Mouse (Mus musculus) forebrain, embryonic 14.5 days (tissue): ENCODE data around the gene Tex26. TPM values are rescaled to one million over a fixed set of nuclear protein-coding genes. Genes with fewer than 3 reads are reported as not detected.

Experiments used
- ATAC-seq: fragments of 200-750 bp; cut with Nextera tagmentation; 2 replicates; pipeline ENCODE4 v1.8.0; 2017; ENCODE audit warnings: mild to moderate bottlenecking, moderate library complexity
- DNase-seq: peaks from one replicate; pipeline ENCODE4 v3.0.0-alpha.2; 2015; ENCODE audit warnings: low spot score
- H3K27ac ChIP-seq: fragments of 300-500 bp; sonication (generic); 2 replicates; pipeline ENCODE4 v1.5.1; 2014; ENCODE audit warnings: low read depth, mild to moderate bottlenecking, control low read depth, low read length, moderate library complexity
- H3K27me3 ChIP-seq: fragments of 300-500 bp; sonication (generic); replicated peaks from 2 replicates; pipeline ENCODE4 v1.6.1; 2014; ENCODE audit warnings: low read length, control low read depth, mixed read lengths; ENCODE audit not compliant: control insufficient read depth, insufficient read depth
- H3K36me3 ChIP-seq: fragments of 300-500 bp; sonication (generic); 2 replicates; pipeline ENCODE4 v1.6.1; 2014; ENCODE audit warnings: low read length, control low read depth; ENCODE audit not compliant: control insufficient read depth, insufficient read depth
- H3K4me1 ChIP-seq: fragments of 300-500 bp; sonication (generic); 2 replicates; pipeline ENCODE4 v1.6.1; 2014; ENCODE audit warnings: antibody characterized with exemption, low read length, control low read depth; ENCODE audit not compliant: control insufficient read depth, insufficient read depth
- H3K4me2 ChIP-seq: fragments of 300-500 bp; sonication (generic); 2 replicates; pipeline ENCODE4 v1.6.1; 2014; ENCODE audit warnings: mild to moderate bottlenecking, control low read depth, low read length
- H3K4me3 ChIP-seq: fragments of 300-500 bp; sonication (generic); 2 replicates; pipeline ENCODE4 v1.5.1; 2014; ENCODE audit warnings: low read depth, low read length, control low read depth
- H3K9ac ChIP-seq: fragments of 300-500 bp; sonication (generic); 2 replicates; pipeline ENCODE4 v1.6.1; 2014; ENCODE audit warnings: mild to moderate bottlenecking, low read length, control low read depth, moderate library complexity
- H3K9me3 ChIP-seq: fragments of 300-500 bp; sonication (generic); replicated peaks from 2 replicates; pipeline ENCODE4 v1.6.1; 2016; ENCODE audit warnings: low read length, control low read depth, mixed read lengths; ENCODE audit not compliant: control insufficient read depth
- WGBS: fragments of 180-500 bp; shearing (Covaris S2); extraction: QIAGEN DNeasy Blood & Tissue Kit; methylation state at CpG from one replicate; pipeline ENCODE4 v1.1.7; 2014; 5-methylcytosine and 5-hydroxymethylcytosine counted together
- polyA plus RNA-seq: library from polyadenylated mRNA; unstranded; fragments of >200 nt; fragmentation: Nextera tagmentation; extraction: Ambion mirVana; gene quantifications from 2 replicates; pipeline ENCODE4 v1.2.1, GENCODE M21; 2014

Tex26 gene
- polyA plus RNA-seq, 1 experiment from 2014 or later = 1.6 TPM

DNA sequence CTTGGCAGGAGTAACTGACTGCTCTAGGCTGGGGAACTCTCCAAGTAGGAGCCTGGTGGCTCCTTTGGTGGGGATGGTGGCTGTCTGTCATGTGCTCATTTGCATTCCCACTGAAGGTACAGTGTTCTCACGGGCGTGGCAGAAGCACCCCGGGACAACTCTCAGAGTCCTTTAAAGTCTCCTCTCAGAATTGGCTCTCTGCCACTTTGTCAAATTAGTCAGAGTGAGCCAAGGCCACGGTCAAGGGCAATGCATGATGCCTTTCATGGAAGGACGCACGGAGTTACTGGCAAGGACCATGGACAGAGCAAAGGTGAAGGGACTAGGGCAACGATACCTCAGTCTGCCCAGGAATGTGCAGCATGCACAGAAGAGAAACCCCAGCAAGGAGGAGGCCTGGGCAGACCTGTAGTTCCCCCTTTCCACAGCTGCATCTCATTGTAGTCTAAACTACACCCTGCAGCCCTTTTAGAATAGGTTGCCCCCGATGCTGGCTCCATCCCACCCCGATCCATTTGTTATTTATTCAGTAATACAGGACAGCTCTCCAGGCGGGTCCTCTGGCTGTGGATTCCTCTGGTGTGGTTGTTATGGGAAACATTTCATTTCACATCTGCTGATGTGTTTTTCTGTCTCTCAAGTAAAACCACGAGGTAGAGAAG is 49.0 kb downstream of the Tex26 start:
- no peaks in the 10 kb centered on the region for H3K9me3 ChIP-seq
- WGBS = 9% methylated on average over 11 of the region's 11 CpGs
- peak overlapping the region; percentile 52 for H3K4me2 ChIP-seq
- peak overlapping the region; percentile 97 for H3K27ac ChIP-seq
- H3K36me3 ChIP-seq = no peaks in the 10 kb centered on the region
- DNase-seq (peak; percentile 72), ATAC-seq (peak; percentile 76)
- H3K4me1 ChIP-seq = peaks cover 32% of the 10 kb centered on the region
- no peak overlapping the region for H3K4me3 ChIP-seq
- H3K27me3 ChIP-seq = no peaks in the 10 kb centered on the region
- H3K9ac ChIP-seq = peak overlapping the region; percentile 47

DNA sequence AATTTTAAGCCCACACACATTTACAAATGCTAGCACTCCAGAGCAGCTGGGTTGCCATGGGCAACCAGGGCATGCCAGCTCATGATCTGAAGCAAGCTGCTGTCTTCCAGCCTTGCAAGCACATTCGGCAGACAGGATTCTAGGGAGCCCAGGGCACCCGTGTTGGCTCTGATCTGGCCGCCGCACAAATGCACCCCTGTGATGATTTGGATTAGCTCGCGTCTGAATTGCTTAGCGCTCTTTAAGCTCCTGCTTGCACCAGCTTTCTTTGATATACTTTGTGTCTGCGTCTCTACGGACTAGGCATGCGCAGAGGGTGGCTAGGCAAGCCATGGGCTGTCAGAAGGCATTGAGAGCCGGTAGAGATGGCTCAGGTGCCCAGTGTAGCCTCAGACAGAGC is 49.7 kb downstream of the Tex26 start:
- H3K27me3 ChIP-seq = no peaks in the 10 kb centered on the region
- H3K36me3 ChIP-seq = no peaks in the 10 kb centered on the region
- peak overlapping the region; percentile 97 for H3K27ac ChIP-seq
- peak overlapping the region; percentile 22 for H3K4me3 ChIP-seq
- WGBS = 6% methylated on average over 11 of the region's 11 CpGs
- peaks cover 32% of the 10 kb centered on the region for H3K4me1 ChIP-seq
- peak overlapping the region; percentile 47 for H3K9ac ChIP-seq
- no peaks in the 10 kb centered on the region for H3K9me3 ChIP-seq
- DNase-seq (peak; percentile 97), ATAC-seq (peak; percentile 95)
- H3K4me2 ChIP-seq = peak overlapping the region; percentile 52

DNA sequence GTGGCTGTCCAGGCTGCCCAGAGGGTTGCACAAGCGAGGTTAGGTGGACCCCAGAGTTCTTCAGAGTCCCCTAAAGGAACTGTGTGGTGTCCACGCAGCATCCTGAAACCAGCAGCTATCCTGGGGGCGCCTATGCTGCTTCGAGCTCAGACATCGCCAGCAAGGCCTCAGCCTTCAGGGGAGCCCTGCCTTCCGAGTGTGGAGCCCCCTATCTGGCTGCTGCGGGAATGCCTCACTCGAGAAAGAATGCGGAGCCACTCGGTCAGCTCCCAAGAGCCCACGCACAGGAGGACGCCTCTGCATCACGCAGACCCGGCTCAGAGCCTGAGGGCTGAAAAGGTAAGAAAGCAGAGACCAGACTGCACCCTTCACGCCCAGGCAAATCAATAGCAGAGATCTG is 50.8 kb downstream of the Tex26 start:
- H3K9me3 ChIP-seq = no peaks in the 10 kb centered on the region
- DNase-seq (no peak), ATAC-seq (no peak)
- 70% methylated on average over 15 of the region's 15 CpGs for WGBS
- H3K27ac ChIP-seq = peak overlapping the region; percentile 97
- no peak overlapping the region for H3K4me3 ChIP-seq
- no peaks in the 10 kb centered on the region for H3K27me3 ChIP-seq
- H3K4me1 ChIP-seq = peaks cover 28% of the 10 kb centered on the region
- no peaks in the 10 kb centered on the region for H3K36me3 ChIP-seq
- peak overlapping the region; percentile 25; the same call in 1 of the 2 replicates for H3K9ac ChIP-seq
- no peak overlapping the region for H3K4me2 ChIP-seq

DNA sequence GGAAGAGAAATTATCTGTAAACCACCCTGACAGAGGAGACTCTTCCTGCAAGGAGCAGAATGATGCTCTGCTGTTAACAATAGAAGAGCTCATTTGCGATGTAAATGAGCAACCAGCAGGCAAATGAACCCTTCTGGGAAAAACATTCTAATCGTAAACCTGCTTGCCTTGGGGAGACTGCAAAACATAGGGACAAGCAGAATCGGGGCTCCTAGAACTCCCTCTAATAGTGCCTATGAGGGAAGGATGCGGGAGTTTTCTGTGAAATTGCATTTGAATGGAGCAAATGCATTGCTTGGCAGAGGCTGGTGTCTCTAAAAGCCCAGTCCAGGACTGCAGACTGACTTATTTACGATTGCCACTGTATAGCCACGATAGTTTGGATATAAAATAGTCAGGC is 56.2 kb downstream of the Tex26 start:
- H3K4me3 ChIP-seq = no peak overlapping the region
- WGBS = 11% methylated on average over 6 of the region's 6 CpGs
- H3K4me2 ChIP-seq = no peak overlapping the region
- H3K27ac ChIP-seq = peak overlapping the region; percentile 91
- H3K4me1 ChIP-seq = peaks cover 23% of the 10 kb centered on the region
- no peaks in the 10 kb centered on the region for H3K9me3 ChIP-seq
- peak; percentile 82 for DNase-seq
- H3K27me3 ChIP-seq = no peaks in the 10 kb centered on the region
- no peaks in the 10 kb centered on the region for H3K36me3 ChIP-seq
- H3K9ac ChIP-seq = peak overlapping the region; percentile 45
- peak; percentile 53 for ATAC-seq

DNA sequence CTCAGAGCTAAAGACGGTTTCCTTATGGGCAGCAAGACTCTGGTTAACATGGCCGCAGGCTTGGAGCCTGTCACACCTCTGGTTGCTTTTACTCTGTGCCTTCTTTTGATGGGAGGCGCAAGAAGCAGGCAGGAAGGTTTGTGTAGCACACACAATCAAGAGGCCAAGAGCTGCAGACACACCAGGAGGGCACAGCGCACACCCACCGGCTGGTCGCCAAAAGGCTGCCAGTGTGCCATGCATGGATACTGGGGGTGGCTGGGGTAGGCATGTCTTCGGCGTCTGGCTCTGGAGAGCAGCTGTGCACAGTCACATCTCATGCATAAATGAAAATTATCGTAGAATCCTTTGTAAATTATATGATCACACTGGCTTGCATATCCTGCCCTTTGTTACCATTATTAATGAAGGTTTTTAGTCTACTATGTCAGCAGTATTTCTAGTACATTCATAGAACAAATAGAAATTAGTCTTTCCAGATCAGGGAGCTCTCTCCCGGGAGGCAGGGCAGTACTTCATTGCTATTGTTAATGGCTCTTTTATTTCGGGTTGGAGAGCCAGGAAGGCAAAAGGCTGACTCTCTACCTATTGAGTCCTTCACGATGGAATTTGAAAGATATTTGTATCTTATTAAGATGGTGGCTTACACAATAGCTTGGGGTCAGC is 57.1 kb downstream of the Tex26 start:
- no peak overlapping the region for H3K4me3 ChIP-seq
- no peak overlapping the region for H3K4me2 ChIP-seq
- peaks cover 22% of the 10 kb centered on the region for H3K4me1 ChIP-seq
- peak overlapping the region; percentile 91 for H3K27ac ChIP-seq
- DNase-seq (peak; percentile 53), ATAC-seq (peak; percentile 81)
- H3K36me3 ChIP-seq = no peaks in the 10 kb centered on the region
- no peaks in the 10 kb centered on the region for H3K9me3 ChIP-seq
- peak overlapping the region; percentile 45; the same call in 1 of the 2 replicates for H3K9ac ChIP-seq
- WGBS = 20% methylated on average over 12 of the region's 12 CpGs
- no peaks in the 10 kb centered on the region for H3K27me3 ChIP-seq

DNA sequence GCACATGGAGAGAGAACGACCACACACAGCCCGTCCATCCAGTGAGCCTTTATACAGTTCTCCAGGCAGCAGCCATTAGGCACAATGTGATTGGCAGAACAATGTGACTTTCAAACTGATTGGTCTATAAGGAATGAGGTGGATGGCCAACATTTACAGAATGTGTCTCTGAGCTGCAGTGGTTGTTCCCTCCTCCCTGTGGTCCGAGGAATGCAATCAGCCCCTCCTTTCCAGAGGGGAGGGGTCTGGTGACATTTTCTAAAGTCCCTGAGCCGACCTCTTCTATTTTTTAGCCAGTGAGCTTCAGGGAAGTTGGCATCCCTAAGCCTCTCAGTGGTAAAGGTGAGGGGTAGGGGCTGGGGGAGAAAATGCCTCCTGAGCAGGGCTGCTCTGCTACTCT is 60.5 kb downstream of the Tex26 start:
- H3K9me3 ChIP-seq = no peaks in the 10 kb centered on the region
- H3K27me3 ChIP-seq = no peaks in the 10 kb centered on the region
- H3K9ac ChIP-seq = no peak overlapping the region
- no peak overlapping the region for H3K4me2 ChIP-seq
- no peak overlapping the region for H3K27ac ChIP-seq
- 46% methylated on average over 4 of the region's 4 CpGs for WGBS
- no peak for ATAC-seq
- peaks cover 24% of the 10 kb centered on the region for H3K4me1 ChIP-seq
- no peak for DNase-seq
- no peaks in the 10 kb centered on the region for H3K36me3 ChIP-seq
- H3K4me3 ChIP-seq = no peak overlapping the region

DNA sequence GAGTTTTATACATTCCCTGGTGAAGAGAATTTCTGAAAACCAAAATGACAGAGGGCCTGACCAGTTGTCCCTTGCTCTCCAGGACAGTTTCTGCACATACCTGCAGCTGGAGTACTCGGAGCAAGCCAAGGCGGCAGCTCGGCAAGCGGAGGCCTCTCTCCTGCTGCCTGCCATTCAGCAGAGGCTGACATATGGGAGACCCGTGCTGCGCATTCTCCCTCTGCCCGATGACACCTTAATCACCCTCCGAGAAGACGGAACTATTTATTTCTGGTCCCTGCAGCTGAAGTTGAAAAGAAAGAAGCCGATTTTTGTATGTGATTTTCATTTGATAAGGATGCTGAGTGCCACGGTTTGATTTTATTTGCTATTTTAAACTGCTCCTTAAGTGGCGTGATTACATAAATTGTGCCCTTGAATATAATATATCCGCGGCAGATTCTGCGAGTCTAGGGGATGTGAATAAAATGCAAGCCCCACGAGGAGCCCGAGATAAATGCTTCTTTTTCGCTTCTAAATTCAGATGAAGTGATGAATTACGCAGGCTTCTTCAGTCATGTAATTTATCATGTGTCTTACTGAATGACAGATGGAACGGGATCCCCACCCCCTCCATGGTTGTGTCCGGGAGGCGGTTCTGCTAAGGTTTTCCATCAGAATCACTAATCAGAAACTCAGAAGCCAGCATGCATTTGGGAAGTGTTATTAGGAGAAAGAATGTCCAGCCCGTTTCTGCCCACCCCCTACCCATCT is 64.1 kb downstream of the Tex26 start:
- Histone ChIP-seq H3K4me1 (peaks cover 2% of the 10 kb centered on the region), H3K27ac (peak overlapping the region; percentile 84), H3K4me2 (peak overlapping the region; percentile 23), H3K36me3 (no peaks in the 10 kb centered on the region), H3K27me3 (no peaks in the 10 kb centered on the region), H3K9ac (peak overlapping the region; percentile 43; the same call in 1 of the 2 replicates), H3K9me3 (0 out of 2 replicates have a peak, but pooled peaks cover 3% of the 10 kb centered on the region), H3K4me3 (no peak overlapping the region)
- WGBS = 61% methylated on average over 23 of the region's 23 CpGs
- ATAC-seq (peak; percentile 74), DNase-seq (peak; percentile 74)

DNA sequence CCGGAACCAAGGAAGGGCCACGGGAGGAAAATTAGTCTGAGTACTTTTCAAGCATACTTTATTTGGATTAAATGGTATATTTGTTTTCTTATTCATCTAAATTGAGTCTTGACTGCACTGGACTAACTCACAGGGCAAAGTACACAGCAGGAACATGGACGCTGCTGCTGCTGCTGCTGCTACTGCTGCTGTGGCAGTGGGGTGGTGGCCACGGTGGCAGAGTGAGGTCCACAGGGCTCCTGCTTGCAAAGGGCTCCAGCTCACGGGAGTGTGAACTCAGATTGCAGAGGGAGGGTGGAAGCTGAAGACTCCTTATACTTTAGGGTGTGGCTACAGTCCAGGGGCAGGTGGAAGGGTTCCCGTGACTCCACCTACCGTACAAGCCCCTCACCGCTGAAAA is 65.5 kb downstream of the Tex26 start:
- no peak overlapping the region for H3K27ac ChIP-seq
- no peak overlapping the region for H3K4me2 ChIP-seq
- 83% methylated on average over 8 of the region's 8 CpGs for WGBS
- no peaks in the 10 kb centered on the region for H3K27me3 ChIP-seq
- no peak overlapping the region for H3K9ac ChIP-seq
- H3K4me1 ChIP-seq = peaks cover 2% of the 10 kb centered on the region
- H3K4me3 ChIP-seq = no peak overlapping the region
- DNase-seq (no peak), ATAC-seq (no peak)
- H3K36me3 ChIP-seq = no peaks in the 10 kb centered on the region
- H3K9me3 ChIP-seq = 0 out of 2 replicates have a peak, but pooled peaks cover 3% of the 10 kb centered on the region
